Mouse (Mus musculus): ENCODE measurements around the gene Nyap1. TPM values are rescaled to one million over a fixed set of nuclear protein-coding genes. Genes with fewer than 3 reads are reported as not detected.

The Nyap1 gene
- polyA plus RNA-seq, 1 experiment from 2014 or later: 0.47 TPM

- 92% methylated on average over 2 of the region's 2 CpGs for WGBS (ENCODE audit: insufficient replicate concordance)
- H3K4me1 ChIP-seq (ENCODE audit: control insufficient read depth, insufficient read depth, low read length): peaks cover 9% of the 10 kb centered on the region
Observed at GRCm38 (mm10) chr5:137775587-137776290, 34.3 kb upstream of the Nyap1 start.

DNA sequence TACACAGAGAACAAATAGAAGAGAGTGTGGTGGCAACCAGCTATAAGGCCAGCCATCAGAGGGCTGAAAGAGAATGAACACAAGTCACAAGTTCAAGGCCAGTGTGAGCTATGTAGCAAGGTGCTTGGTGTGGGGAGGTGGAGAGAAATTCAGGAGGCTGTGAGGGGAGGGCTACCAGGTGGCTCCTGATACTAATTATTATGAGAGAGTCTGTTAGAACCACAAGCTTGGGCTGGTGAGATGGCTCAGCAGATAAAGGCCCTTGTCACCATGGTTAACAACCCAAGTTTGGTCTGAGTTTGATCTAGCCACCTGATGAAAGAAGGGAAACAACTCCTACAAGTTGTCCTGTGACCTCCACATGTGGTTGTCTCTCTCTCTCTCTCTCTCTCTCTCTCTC lies 31.3 kb upstream of the Nyap1 start:
- no peak overlapping the region for H3K4me3 ChIP-seq (ENCODE audit: low read depth, low read length)

More at GRCm38 (mm10) chr5:137775587-137776290, 34.3 kb upstream of the Nyap1 start:
- no peaks in the 10 kb centered on the region for H3K27me3 ChIP-seq (ENCODE audit: control insufficient read depth, insufficient read depth, low read length)
- no peaks in the 10 kb centered on the region for H3K9me3 ChIP-seq (replicated peaks; ENCODE audit: control insufficient read depth, low read length)
- H3K4me2 ChIP-seq: no peak overlapping the region
- H3K4me3 ChIP-seq (ENCODE audit: low read depth, low read length): no peak overlapping the region
- no peak overlapping the region for H3K27ac ChIP-seq (ENCODE audit: low read depth, low read length)
- no peak for ATAC-seq (replicated peaks; ENCODE audit: insufficient number of reproducible peaks, low FRiP score, low TSS enrichment)
- H3K9ac ChIP-seq (ENCODE audit: low read depth, low read length): no peak overlapping the region
- peaks cover 2% of the 10 kb centered on the region; the same call in 1 of the 2 replicates for H3K36me3 ChIP-seq (ENCODE audit: control insufficient read depth, insufficient read depth, low read length)

GRCm38 (mm10) chr5:137770709-137771108 lies 29.3 kb upstream of the Nyap1 start:
- H3K9ac ChIP-seq (ENCODE audit: low read depth, low read length): no peak overlapping the region
- no peaks in the 10 kb centered on the region for H3K27me3 ChIP-seq (ENCODE audit: control insufficient read depth, insufficient read depth, low read length)
- ATAC-seq (replicated peaks; ENCODE audit: insufficient number of reproducible peaks, low FRiP score, low TSS enrichment): no peak
- H3K4me2 ChIP-seq: no peak overlapping the region
- H3K27ac ChIP-seq (ENCODE audit: low read depth, low read length): no peak overlapping the region
- 34% methylated on average over 2 of the region's 2 CpGs for WGBS (ENCODE audit: insufficient replicate concordance)
- no peaks in the 10 kb centered on the region for H3K9me3 ChIP-seq (replicated peaks; ENCODE audit: control insufficient read depth, low read length)
- no peak overlapping the region for H3K4me3 ChIP-seq (ENCODE audit: low read depth, low read length)
- H3K4me1 ChIP-seq (ENCODE audit: control insufficient read depth, insufficient read depth, low read length): no peaks in the 10 kb centered on the region
- H3K36me3 ChIP-seq (ENCODE audit: control insufficient read depth, insufficient read depth, low read length): peaks cover 3% of the 10 kb centered on the region; the same call in 1 of the 2 replicates

More for the DNA sequence above, 31.3 kb upstream of the Nyap1 start:
- no peak overlapping the region for H3K27ac ChIP-seq (ENCODE audit: low read depth, low read length)
- H3K9me3 ChIP-seq (replicated peaks; ENCODE audit: control insufficient read depth, low read length): no peaks in the 10 kb centered on the region
- H3K4me2 ChIP-seq: no peak overlapping the region
- H3K4me1 ChIP-seq (ENCODE audit: control insufficient read depth, insufficient read depth, low read length): no peaks in the 10 kb centered on the region
- ATAC-seq (replicated peaks; ENCODE audit: insufficient number of reproducible peaks, low FRiP score, low TSS enrichment): no peak
- H3K36me3 ChIP-seq (ENCODE audit: control insufficient read depth, insufficient read depth, low read length): no peaks in the 10 kb centered on the region
- H3K9ac ChIP-seq (ENCODE audit: low read depth, low read length): 0 out of 2 replicates have a peak overlapping the region, but pooled peaks have one; percentile 16
- no peaks in the 10 kb centered on the region for H3K27me3 ChIP-seq (ENCODE audit: control insufficient read depth, insufficient read depth, low read length)

DNA sequence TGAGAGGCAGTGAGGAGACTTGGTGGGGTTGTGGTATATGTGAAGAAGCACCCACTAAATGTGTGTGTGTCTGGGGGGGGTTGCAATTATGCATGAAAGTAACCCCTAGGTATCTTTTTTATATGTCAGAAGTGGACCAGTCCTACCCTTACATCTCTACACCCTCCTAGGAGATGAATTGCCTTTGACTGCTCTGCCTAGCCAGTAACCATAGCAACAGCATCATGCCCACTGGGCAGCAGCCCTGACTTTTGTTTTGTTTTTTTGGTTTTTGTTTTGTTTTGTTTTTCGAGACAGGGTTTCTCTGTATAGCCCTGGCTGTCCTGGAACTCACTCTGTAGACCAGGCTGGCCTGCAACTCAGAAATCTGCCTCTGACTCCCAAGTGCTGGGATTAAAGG lies 27.1 kb upstream of the Nyap1 start:
- no peak overlapping the region for H3K9ac ChIP-seq (ENCODE audit: low read depth, low read length)
- H3K4me1 ChIP-seq (ENCODE audit: control insufficient read depth, insufficient read depth, low read length): no peaks in the 10 kb centered on the region
- no peak overlapping the region for H3K4me2 ChIP-seq
- ATAC-seq (replicated peaks; ENCODE audit: insufficient number of reproducible peaks, low FRiP score, low TSS enrichment): no peak
- peaks cover 5% of the 10 kb centered on the region; the same call in 1 of the 2 replicates for H3K36me3 ChIP-seq (ENCODE audit: control insufficient read depth, insufficient read depth, low read length)
- H3K4me3 ChIP-seq (ENCODE audit: low read depth, low read length): no peak overlapping the region
- 74% methylated on average over 1 of the region's 1 CpGs for WGBS (ENCODE audit: insufficient replicate concordance)
- no peaks in the 10 kb centered on the region for H3K27me3 ChIP-seq (ENCODE audit: control insufficient read depth, insufficient read depth, low read length)
- H3K27ac ChIP-seq (ENCODE audit: low read depth, low read length): no peak overlapping the region
- H3K9me3 ChIP-seq (replicated peaks; ENCODE audit: control insufficient read depth, low read length): no peaks in the 10 kb centered on the region

DNA sequence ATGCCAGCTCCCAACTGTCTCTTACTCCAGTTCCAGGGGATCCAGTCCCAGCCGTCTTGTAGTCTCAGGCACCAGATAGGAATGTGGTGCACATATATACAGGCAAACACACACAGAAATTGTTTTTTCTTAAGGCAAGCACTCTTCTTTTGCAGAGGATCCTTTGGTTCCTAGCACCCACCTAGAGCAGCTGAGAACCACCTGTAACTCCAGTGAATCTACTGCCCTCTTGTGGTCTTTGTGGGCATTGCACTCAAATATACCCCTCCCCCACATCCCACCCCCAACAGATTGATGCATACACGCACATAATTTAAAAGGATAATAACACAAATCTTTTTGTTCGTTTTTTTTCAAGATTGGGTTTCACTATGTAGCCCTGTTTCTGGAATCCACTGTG lies 24.9 kb upstream of the Nyap1 start:
- no peak for ATAC-seq (replicated peaks; ENCODE audit: insufficient number of reproducible peaks, low FRiP score, low TSS enrichment)
- no peaks in the 10 kb centered on the region for H3K9me3 ChIP-seq (replicated peaks; ENCODE audit: control insufficient read depth, low read length)
- H3K4me3 ChIP-seq (ENCODE audit: low read depth, low read length): no peak overlapping the region
- H3K27me3 ChIP-seq (ENCODE audit: control insufficient read depth, insufficient read depth, low read length): no peaks in the 10 kb centered on the region
- H3K27ac ChIP-seq (ENCODE audit: low read depth, low read length): no peak overlapping the region
- 53% methylated on average over 3 of the region's 3 CpGs for WGBS (ENCODE audit: insufficient replicate concordance)
- H3K4me1 ChIP-seq (ENCODE audit: control insufficient read depth, insufficient read depth, low read length): no peaks in the 10 kb centered on the region
- H3K9ac ChIP-seq (ENCODE audit: low read depth, low read length): no peak overlapping the region
- peaks cover 5% of the 10 kb centered on the region; the same call in 1 of the 2 replicates for H3K36me3 ChIP-seq (ENCODE audit: control insufficient read depth, insufficient read depth, low read length)
- H3K4me2 ChIP-seq: no peak overlapping the region

DNA sequence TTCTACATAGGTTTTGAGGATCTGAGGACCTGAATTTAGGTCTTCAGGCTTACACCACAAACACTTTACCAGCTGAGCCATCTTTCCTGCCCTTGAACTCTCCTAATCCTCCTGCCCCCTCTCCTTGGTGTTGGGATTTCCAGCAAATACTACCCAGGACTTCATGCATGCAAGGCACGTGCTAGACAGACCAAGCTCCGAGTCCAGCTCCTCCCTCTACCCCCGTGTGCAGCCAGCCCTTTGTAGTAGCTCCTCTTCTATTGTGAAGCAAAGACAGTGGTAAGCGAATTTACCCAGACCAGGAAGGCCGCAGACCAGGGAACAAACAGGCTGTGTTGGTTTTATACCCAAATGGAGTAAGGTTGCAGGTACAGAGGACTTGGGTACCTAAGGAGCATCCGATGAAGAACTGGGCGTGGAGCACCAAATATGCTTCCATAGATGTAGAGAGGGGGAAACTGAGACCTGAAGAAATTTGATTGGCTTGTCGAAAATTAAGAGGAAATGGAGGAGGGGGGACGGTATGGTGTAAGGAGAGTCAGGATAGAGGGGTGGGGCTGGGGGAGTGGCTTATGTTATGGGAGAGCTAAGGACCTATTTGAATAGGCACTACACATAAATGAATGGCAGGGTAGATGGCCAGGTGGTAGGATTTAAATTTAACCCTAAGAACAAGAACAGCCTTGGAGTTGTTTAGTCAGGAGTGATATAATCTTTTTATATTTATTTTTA lies 23.4 kb upstream of the Nyap1 start:
- H3K9ac ChIP-seq (ENCODE audit: low read depth, low read length): no peak overlapping the region
- H3K27me3 ChIP-seq (ENCODE audit: control insufficient read depth, insufficient read depth, low read length): no peaks in the 10 kb centered on the region
- peaks cover 4% of the 10 kb centered on the region for H3K4me1 ChIP-seq (ENCODE audit: control insufficient read depth, insufficient read depth, low read length)
- no peaks in the 10 kb centered on the region for H3K9me3 ChIP-seq (replicated peaks; ENCODE audit: control insufficient read depth, low read length)
- no peak overlapping the region for H3K4me3 ChIP-seq (ENCODE audit: low read depth, low read length)
- H3K4me2 ChIP-seq: no peak overlapping the region
- peaks cover 8% of the 10 kb centered on the region; the same call in 1 of the 2 replicates for H3K36me3 ChIP-seq (ENCODE audit: control insufficient read depth, insufficient read depth, low read length)
- H3K27ac ChIP-seq (ENCODE audit: low read depth, low read length): no peak overlapping the region
- 52% methylated on average over 9 of the region's 9 CpGs for WGBS (ENCODE audit: insufficient replicate concordance)
- ATAC-seq (replicated peaks; ENCODE audit: insufficient number of reproducible peaks, low FRiP score, low TSS enrichment): no peak

GRCm38 (mm10) chr5:137759971-137760412 lies 18.6 kb upstream of the Nyap1 start:
- H3K27me3 ChIP-seq (ENCODE audit: control insufficient read depth, insufficient read depth, low read length): no peaks in the 10 kb centered on the region
- no peaks in the 10 kb centered on the region for H3K9me3 ChIP-seq (replicated peaks; ENCODE audit: control insufficient read depth, low read length)
- peaks cover 21% of the 10 kb centered on the region for H3K4me1 ChIP-seq (ENCODE audit: control insufficient read depth, insufficient read depth, low read length)
- ATAC-seq (replicated peaks; ENCODE audit: insufficient number of reproducible peaks, low FRiP score, low TSS enrichment): no peak
- no peak overlapping the region for H3K27ac ChIP-seq (ENCODE audit: low read depth, low read length)
- no peak overlapping the region for H3K4me3 ChIP-seq (ENCODE audit: low read depth, low read length)
- no peak overlapping the region for H3K4me2 ChIP-seq
- H3K36me3 ChIP-seq (ENCODE audit: control insufficient read depth, insufficient read depth, low read length): peaks cover 26% of the 10 kb centered on the region
- no peak overlapping the region for H3K9ac ChIP-seq (ENCODE audit: low read depth, low read length)
- 33% methylated on average over 4 of the region's 4 CpGs for WGBS (ENCODE audit: insufficient replicate concordance)

DNA sequence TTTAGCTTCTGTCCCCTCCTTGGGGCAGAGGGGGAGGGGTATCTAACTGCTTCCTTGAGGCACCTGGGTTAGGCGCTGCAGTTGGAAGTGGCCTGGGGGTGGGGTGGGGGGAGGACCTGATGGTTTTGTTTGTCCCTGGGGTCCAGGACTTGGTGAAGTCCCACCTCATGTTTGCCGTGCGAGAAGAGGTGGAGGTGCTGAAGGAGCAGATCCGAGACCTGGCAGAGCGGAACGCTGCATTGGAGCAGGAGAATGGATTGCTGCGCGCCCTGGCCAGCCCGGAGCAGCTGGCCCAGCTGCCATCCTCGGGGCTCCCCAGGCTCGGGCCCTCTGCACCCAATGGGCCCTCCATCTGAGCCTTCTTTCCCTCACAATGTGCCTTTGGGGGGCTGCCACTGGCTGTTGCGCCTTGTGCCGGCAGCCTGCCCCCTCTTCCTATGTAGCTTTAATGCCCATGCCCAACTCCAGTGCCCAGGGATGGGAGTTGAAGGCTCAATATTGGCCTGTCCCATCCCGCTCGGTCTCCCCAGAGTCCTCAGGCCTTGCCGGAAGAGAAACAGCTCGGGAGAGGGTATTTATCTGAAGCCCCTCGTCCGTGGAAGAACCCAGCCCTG lies 17.6 kb upstream of the Nyap1 start:
- no peak for ATAC-seq (replicated peaks; ENCODE audit: insufficient number of reproducible peaks, low FRiP score, low TSS enrichment)
- Histone ChIP-seq H3K4me2 (no peak overlapping the region), H3K4me3 (ENCODE audit: low read depth, low read length) (no peak overlapping the region), H3K9me3 (replicated peaks; ENCODE audit: control insufficient read depth, low read length) (no peaks in the 10 kb centered on the region), H3K36me3 (ENCODE audit: control insufficient read depth, insufficient read depth, low read length) (peaks cover 27% of the 10 kb centered on the region), H3K27ac (ENCODE audit: low read depth, low read length) (no peak overlapping the region), H3K4me1 (ENCODE audit: control insufficient read depth, insufficient read depth, low read length) (peaks cover 21% of the 10 kb centered on the region), H3K27me3 (ENCODE audit: control insufficient read depth, insufficient read depth, low read length) (no peaks in the 10 kb centered on the region), H3K9ac (ENCODE audit: low read depth, low read length) (no peak overlapping the region)
- WGBS (ENCODE audit: insufficient replicate concordance): 86% methylated on average over 19 of the region's 19 CpGs

Measured in heart, embryonic 11.5 days (tissue).